Mouse (Mus musculus) retina, postnatal 7 days (tissue): ENCODE results near the gene Commd6.
"Not testable (repeated sequence)": the region's sequence is repeated elsewhere in the genome, so short reads cannot be mapped to it uniquely, and the experiment has no call there.

Source experiments
- DNase-seq: peaks from one replicate; pipeline ENCODE4 v3.0.0-alpha.2; 2012; ENCODE audit warnings: low read depth, low spot score

Commd6 gene

DNA sequence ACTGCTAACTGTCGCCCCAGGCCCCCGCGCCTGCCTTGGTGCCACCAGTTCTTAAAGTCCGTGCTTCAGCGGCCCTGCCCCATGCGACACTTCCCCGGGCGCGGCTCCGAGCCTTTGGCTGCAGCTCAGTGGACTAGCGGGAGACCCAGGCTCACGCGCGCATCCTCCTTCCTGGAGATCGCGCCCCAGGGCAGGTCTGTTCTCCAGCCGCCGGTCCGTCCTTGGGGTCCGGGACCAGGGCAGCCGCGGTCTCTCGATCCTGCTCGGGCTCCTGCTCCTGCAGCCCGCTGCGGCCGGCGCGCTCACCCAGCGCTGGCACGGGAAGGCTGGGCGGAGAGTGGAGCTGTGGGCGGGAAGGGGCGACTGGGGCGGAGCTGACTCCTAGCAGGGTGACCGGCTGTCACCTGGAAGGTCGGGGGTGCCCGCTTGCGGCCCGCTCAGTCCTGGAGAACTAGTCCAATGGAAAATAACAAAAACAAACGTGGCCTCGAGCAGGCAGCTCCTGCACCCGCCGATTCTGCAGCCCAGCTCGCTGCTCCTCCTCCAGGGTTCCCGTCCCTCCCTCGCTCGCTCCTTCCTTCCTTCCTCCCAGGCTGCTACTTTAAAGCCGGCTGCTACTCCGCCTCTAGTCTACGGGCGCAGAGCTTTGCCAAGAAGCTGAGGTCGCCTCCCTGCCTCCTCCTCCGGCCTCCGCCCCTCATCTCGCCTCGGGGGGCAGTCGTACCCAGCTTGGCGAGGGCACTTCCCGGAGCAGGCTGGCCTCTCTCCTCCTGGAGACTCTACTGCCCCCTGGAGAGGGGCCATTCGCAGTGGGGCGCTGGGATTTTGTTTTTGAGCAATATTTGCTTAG is 31.7 kb downstream of the Commd6 start, which contains the start of gene Tbc1d4:
TSS of gene Tbc1d4 (minus strand) at position 673 of the 850 bp plus-strand sequence.
- DNase-seq: peak; percentile 57

DNA sequence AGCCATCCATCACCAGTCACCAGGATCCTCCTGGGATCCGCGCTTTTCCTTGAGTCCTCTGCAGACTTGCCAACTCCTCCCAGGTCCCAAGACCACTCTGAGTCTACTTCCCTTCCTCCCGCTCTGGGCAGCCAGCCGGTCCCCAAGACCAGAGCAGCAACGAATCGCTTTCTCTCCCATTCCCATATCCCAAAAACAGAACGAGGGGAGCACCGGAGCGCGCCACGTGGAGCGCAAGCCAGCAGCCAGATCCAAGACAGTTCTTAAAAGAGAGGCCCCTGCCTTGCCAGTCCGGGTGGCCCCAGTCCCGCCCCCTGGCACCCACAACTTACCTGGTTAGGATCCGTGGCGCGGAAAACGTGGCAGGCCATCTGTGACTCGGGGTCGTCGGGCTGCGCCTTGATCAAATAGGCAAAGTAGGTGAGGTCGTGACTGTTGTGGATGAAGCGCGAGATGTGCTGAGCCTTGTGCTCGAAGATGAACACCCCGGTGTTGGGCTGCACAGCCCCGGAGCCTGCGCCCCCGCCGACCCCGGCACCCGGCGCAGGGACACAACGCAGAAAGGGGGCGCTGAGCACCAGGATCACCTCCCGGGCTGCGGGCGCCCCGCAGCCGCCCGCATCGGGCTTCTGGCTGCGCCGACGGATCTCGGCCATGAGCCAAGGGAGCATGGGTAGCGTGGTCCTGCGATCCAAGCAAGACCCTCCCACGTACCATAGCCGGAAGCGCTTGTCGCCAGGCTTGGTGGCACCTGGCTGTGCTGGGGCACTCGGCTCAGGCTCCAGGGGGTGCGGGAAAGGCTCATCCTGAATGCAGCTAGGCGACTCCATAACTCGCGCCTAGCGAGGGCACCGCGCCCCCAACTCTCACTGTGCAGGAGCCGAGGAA is 32.6 kb downstream of the Commd6 start:
- peak; percentile 16 for DNase-seq

DNA sequence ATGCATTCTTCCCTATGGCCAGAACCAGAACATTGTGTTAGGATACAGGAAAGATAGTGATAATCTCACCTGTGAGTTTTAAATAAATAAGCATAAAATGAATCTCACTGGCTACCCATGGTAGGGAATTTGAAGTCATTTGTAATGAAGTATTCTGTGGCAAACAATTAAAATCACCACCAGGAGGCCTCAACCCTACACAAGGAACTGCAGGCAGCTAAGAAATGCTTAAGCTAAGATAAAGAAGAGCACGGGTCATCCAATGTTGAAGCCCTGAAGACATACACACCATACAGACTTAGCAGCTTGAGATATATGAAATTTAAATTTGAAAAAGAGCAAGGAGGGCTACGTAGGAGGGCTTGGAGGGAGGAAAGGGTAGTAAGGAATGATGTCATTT is 34.6 kb downstream of the Commd6 start:
- no peak for DNase-seq

DNA sequence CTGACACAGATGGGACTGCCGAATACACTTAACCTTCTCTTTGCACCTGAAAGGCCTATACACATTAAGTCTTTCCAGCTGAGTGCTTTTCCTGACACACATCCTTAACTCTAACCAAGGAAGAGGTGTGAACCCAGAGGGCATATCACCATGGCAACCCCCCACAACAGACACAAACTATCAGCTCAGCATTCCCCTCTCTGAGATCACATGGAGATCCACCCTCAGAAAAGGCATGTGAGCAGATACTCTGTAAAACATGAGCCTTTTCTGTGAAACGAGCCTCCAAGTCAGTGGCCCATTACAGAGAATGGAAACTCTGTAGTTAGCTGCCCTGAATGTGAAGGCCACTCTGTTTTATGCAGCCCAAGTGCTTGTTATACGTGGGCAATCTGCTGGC is 37.6 kb downstream of the Commd6 start:
- no peak for DNase-seq

DNA sequence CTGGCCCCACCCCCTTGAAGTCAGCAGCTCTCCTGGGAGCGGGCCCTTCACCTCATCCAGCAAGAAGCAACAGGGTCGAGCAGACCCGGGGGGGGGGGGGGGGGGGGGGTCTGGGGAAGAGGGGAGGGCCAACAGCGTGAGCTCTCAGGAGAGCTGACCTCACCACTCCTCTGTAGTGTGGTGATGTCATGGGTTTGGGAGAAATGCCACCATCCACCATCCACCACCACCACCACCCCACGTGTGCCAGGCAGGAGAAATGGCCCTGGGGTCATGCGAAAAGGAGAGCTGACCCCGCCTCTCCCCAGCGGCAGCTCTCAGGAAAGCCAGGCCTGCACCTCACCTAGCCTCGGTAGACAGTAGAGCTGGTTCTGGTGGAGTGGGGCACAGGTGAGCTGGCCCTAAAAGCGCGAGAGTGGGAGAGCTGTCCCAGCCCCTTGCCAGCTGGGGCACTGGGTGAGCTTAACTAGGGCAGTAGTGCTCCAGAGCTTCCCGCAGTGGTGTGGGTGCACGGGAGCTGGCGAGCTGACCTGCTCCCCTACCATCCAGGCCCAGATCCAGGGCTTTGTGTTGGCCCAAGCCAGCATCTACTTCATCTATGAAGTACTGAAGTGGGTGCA is 43.3 kb downstream of the Commd6 start:
- DNase-seq: no peak

DNA sequence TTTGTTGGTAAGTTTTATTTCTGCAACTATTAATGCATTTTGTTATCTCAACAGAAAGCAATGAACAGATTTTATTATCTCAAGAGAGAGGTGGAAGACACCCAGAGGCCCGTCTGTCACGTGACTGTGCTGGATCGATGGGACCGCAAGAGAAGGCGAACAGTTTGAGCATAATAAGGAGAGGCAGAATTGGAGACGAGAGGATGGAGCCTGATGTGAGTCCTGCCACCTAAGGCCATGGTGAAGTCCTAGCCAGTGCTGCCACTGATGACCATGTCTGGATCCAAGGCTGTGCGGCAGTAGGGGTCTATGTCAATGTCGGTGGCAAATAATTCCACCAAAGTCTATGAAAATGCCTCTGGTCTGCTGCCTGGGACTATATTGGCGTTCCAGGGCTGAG is 43.8 kb downstream of the Commd6 start:
- no peak for DNase-seq

DNA sequence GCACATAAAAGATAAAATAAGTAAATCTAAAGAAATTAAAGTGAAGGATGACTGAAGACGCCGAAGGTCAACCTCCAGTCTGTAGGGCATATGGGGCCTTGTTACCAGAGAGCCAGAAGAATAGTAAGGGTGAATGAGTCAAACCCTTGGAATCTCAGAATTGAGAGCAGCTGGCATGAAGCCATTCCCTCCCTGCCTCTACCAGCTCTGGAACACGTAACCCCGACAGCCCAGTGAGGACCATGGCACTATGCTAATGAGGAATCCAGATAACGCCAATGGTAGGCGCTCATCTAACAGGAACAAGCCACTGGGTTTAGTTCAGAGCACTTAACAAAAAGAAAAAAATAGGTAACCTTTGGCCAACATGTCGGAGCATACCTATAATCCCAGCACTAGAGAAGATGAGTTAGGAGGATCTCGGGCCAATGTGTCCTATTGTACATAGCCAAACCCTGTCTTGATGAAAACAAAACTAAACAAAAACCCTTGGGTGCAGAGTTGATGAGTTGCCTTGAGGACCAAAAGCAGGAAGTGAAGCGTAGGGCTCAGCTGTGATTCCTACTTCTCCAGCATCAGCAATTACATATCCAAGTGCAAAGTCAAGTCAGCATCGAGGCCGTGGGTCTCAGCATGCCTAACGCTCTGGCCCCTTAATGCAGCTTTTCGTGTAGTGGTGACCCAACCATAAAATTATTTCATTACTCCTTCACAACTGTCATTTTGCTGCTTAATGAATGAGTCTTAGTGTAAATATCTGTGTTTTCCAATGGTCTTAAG is 45.0 kb downstream of the Commd6 start:
- no peak for DNase-seq

DNA sequence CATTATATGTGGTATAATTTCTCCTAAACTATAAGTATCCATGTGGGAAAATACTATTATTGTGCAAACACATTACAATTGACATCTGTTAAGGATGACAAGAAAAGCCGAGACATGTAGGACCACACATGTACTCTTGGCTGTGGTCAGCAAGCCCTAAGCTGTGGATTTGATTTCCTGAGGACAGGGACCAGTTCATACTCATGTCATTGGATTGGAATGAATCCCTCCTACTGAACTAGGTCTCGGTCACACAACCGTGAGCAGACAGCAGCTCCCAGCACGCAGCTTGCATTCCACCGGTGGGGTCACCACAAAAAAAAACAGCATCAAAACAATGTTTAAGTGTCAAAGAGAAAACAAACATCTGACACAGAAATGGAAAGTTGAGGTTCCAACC is 46.5 kb downstream of the Commd6 start:
- DNase-seq: no peak

DNA sequence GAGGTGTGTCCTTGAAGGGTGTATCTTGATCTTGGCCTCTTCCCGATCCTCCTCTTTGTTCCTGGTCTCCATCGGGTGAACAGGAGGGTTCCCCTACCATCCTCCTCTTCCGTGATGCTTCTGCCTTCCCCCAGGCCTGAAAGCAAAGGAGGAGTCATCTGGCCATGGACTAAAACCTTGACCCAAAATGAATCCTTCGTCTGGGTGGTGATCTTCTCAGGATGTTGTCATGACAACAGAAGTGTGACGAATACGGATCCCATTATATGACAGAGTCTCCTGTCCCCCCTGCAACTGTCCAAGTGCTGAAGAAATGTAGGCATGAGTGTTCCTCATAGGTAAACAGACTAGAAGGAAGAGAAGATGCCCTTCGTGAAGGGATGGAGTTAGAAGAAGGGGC is 47.1 kb downstream of the Commd6 start:
- no peak for DNase-seq

DNA sequence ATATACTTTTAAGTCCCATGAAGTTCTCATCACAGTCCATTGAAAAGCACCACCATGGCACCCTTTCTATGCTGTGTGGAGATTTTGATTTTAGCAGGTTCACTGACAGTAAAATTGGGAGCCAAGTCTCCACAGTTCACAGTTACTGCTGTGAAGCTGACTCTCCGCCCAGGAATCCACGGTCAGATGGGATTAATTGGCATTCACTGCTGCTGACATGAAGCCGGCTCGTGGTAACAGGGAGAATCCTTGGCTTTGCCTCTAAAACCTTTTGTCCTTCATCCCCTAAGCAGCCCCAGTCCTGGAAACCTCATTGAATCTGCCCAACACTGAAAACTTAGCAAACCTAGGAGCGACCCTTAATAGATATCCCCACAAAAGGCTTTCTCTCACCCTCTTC is 49.4 kb downstream of the Commd6 start:
- no peak for DNase-seq

DNA sequence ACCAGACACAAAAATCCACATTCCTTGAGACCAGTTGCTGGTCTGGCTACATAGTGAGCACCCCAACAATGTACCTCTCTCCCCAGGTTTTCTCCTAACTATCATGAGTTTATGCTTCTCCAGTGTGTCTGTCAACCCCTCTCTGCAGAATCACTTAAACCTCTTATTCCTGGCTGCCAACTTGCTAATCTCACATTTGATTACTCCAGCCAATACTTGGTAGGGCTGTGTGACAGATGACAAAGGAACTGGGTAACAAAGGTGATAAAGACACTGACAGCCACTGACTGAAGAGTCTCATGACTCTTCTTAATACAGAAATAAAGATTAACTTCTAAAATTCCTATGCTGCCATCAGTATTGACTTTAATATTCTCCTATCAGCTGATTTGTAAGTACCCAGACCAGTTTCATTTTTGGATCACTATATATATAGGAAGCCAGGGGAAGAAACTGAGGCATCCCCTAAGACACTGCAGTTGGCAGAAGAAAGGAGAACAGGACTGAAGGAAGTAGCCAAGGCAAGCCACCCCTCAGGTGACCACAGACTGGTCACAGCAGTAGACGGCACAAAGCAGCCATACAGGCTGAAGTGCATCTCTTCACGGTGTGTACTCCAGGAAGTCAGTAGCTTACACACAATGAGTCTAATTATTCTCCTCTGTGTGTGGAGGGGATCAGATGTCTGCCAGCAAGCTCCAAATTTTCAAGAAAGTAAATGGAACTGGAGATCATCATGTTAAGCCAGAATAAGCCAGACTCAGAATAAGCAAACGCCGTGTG is 52.1 kb downstream of the Commd6 start:
- not testable (repeated sequence) for DNase-seq

DNA sequence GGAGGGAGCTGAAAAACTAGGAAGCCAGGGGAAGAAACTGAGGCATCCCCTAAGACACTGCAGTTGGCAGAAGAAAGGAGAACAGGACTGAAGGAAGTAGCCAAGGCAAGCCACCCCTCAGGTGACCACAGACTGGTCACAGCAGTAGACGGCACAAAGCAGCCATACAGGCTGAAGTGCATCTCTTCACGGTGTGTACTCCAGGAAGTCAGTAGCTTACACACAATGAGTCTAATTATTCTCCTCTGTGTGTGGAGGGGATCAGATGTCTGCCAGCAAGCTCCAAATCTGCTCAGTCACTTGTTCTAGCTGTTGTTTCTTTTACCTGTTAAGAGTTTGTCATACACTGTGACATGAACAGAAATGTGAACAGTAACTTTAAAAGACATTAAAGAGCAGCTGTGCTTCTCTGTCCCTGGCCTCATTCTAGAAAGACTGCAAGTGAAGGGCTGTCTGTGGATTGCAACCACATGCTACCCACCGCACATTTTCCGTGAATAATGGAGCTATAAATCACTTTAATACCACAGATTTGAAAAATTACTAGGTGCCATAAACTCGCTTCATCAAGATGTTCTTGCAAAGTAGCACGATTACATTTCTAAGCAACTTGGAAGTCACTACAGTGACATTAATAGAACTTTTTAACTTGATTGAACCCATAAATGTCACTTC is 53.0 kb downstream of the Commd6 start:
- DNase-seq: not testable (repeated sequence)

DNA sequence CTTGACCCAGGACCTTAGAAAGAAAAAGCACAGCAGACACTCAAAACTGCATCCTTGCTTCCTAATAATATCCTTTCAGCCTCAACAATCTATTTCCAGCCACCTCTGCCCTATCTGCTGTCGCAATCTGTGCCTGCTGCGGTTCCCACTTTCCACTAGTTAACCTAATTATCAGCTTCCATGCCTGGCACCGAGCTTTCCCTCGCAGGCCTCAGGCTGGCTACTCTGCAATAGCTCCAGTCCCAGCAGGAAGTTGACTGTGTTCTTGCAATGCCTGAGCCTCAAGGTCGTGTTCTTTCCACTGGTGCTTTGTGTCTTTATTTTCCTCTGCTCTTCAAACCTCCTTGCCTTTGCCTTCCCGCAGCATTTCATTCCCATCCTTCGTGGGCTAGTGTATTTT is 54.4 kb downstream of the Commd6 start:
- no peak for DNase-seq
